Mouse (Mus musculus) hindbrain, embryonic 12.5 days (tissue): Measurements from ENCODE around the gene Pnrc1. TPM values are rescaled to one million over a fixed set of nuclear protein-coding genes. Genes with fewer than 3 reads are reported as not detected.
A peak's percentile ranks its signal among the peaks of the same experiment; 100 is the strongest.
"Not testable (repeated sequence)": the region's sequence is repeated elsewhere in the genome, so short reads cannot be mapped to it uniquely, and the experiment has no call there.

ENCODE experiments used
- ATAC-seq: fragments of 200-750 bp; cut with Nextera tagmentation; 2 replicates; pipeline ENCODE4 v1.8.0; 2017; ENCODE audit warnings: moderate TSS enrichment; ENCODE audit not compliant: low FRiP score
- H3K27ac ChIP-seq: fragments of 300-500 bp; sonication (generic); 2 replicates; pipeline ENCODE4 v1.5.1; 2016; ENCODE audit warnings: mild to moderate bottlenecking
- H3K27me3 ChIP-seq: fragments of 300-500 bp; sonication (generic); 2 replicates; pipeline ENCODE4 v1.6.1; 2016; ENCODE audit warnings: mild to moderate bottlenecking
- H3K36me3 ChIP-seq: fragments of 300-500 bp; sonication (generic); 2 replicates; pipeline ENCODE4 v1.6.1; 2016; ENCODE audit warnings: mild to moderate bottlenecking
- H3K4me1 ChIP-seq: fragments of 300-500 bp; sonication (generic); 2 replicates; pipeline ENCODE4 v1.6.1; 2016
- H3K4me2 ChIP-seq: fragments of 300-500 bp; sonication (generic); replicated peaks from 2 replicates; pipeline ENCODE4 v1.6.1; 2016; ENCODE audit warnings: mild to moderate bottlenecking
- H3K4me3 ChIP-seq: fragments of 300-500 bp; sonication (generic); 2 replicates; pipeline ENCODE4 v1.5.1; 2016; ENCODE audit warnings: mild to moderate bottlenecking
- H3K9ac ChIP-seq: fragments of 300-500 bp; sonication (generic); 2 replicates; pipeline ENCODE4 v1.6.1; 2016; ENCODE audit warnings: mild to moderate bottlenecking, moderate library complexity
- H3K9me3 ChIP-seq: fragments of 300-500 bp; sonication (generic); replicated peaks from 2 replicates; pipeline ENCODE4 v1.6.1; 2016; ENCODE audit warnings: mild to moderate bottlenecking
- WGBS: fragments of 180-500 bp; shearing (Covaris S2); methylation state at CpG from one replicate; pipeline ENCODE4 v1.1.7; 2016; 5-methylcytosine and 5-hydroxymethylcytosine counted together
- polyA plus RNA-seq: library from polyadenylated mRNA; unstranded; fragments of >200 nt; fragmentation: Nextera tagmentation; extraction: Ambion mirVana; gene quantifications from 2 replicates; pipeline ENCODE4 v1.2.1, GENCODE M21; 2016

The Pnrc1 gene
- 118 and 124 TPM in 2 replicates for polyA plus RNA-seq

GRCm38 (mm10) chr4:33290002-33290401 is at the start of gene Pnrc1:
Gene Pnrc1, minus strand, starts transcription at chr4:33290163.
- Histone ChIP-seq H3K4me3 (no peak within 1 kb of the TSS), H3K27ac (no peak within 1 kb of the TSS), H3K4me2 (no peak within 1 kb of the TSS; the same call in 1 of the 2 replicates), H3K36me3 (no peaks in the 10 kb centered on the region), H3K9me3 (no peaks in the 10 kb centered on the region), H3K4me1 (no peaks in the 10 kb centered on the region), H3K27me3 (no peaks in the 10 kb centered on the region), H3K9ac (no peak within 1 kb of the TSS)
- ATAC-seq = no peak
- 66% methylated on average over 3 of the region's 3 CpGs for WGBS

- no peaks in the 10 kb centered on the region for H3K4me1 ChIP-seq
- H3K4me2 ChIP-seq = no peak overlapping the region
- ATAC-seq = no peak
- H3K4me3 ChIP-seq = no peak overlapping the region
- no peak overlapping the region for H3K27ac ChIP-seq
- H3K9me3 ChIP-seq = no peaks in the 10 kb centered on the region
- H3K36me3 ChIP-seq = peaks cover 52% of the 10 kb centered on the region
- WGBS = 92% methylated on average over 1 of the region's 1 CpGs
- no peaks in the 10 kb centered on the region for H3K27me3 ChIP-seq
- H3K9ac ChIP-seq = no peak overlapping the region
Observed at GRCm38 (mm10) chr4:33337999-33338398, 48.0 kb upstream of the Pnrc1 start.

GRCm38 (mm10) chr4:33332956-33333455 is 43.0 kb upstream of the Pnrc1 start:
- no peaks in the 10 kb centered on the region for H3K27me3 ChIP-seq
- no peak overlapping the region for H3K4me3 ChIP-seq
- H3K9ac ChIP-seq = no peak overlapping the region
- H3K36me3 ChIP-seq = peaks cover 52% of the 10 kb centered on the region
- H3K27ac ChIP-seq = no peak overlapping the region
- no peak for ATAC-seq
- no peaks in the 10 kb centered on the region for H3K9me3 ChIP-seq
- 97% methylated on average over 1 of the region's 1 CpGs for WGBS
- H3K4me1 ChIP-seq = no peaks in the 10 kb centered on the region
- no peak overlapping the region for H3K4me2 ChIP-seq

- Histone ChIP-seq H3K4me3 (no peak overlapping the region), H3K4me2 (no peak overlapping the region), H3K4me1 (no peaks in the 10 kb centered on the region), H3K9me3 (no peaks in the 10 kb centered on the region), H3K36me3 (peaks cover 50% of the 10 kb centered on the region), H3K27me3 (no peaks in the 10 kb centered on the region), H3K27ac (no peak overlapping the region), H3K9ac (no peak overlapping the region)
- WGBS = 93% methylated on average over 4 of the region's 4 CpGs
- ATAC-seq = no peak
Observed at GRCm38 (mm10) chr4:33331147-33331546, 41.2 kb upstream of the Pnrc1 start.

GRCm38 (mm10) chr4:33315840-33316239 is 25.9 kb upstream of the Pnrc1 start:
- Histone ChIP-seq H3K9ac (no peak overlapping the region), H3K4me2 (no peak overlapping the region), H3K27ac (no peak overlapping the region), H3K4me1 (peaks cover 12% of the 10 kb centered on the region), H3K4me3 (no peak overlapping the region), H3K36me3 (no peaks in the 10 kb centered on the region), H3K27me3 (no peaks in the 10 kb centered on the region), H3K9me3 (no peaks in the 10 kb centered on the region)
- ATAC-seq = no peak
- 88% methylated on average over 5 of the region's 5 CpGs for WGBS

DNA sequence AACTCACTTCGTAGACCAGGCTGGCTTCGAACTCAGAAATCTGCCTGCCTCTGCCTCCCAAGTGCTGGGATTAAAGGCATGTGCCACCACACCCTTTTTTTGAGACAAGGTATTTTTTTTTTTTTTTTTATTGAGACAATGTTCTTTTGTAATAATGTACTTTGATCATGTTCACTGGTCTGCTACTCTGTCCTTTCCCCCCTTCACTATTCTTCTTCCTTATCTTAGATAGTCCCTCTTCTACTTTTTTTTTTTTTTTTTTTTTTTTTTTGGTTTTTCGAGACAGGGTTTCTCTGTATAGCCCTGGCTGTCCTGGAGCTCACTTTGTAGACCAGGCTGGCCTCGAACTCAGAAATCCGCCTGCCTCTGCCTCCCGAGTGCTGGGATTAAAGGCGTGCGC is 24.2 kb upstream of the Pnrc1 start:
- H3K27me3 ChIP-seq, H3K36me3 ChIP-seq, H3K9ac ChIP-seq, H3K4me2 ChIP-seq, ATAC-seq, H3K9me3 ChIP-seq, H3K4me3 ChIP-seq, H3K27ac ChIP-seq: not testable (repeated sequence)
- peaks cover 13% of the 10 kb centered on the region for H3K4me1 ChIP-seq
- 98% methylated on average over 5 of the region's 8 CpGs for WGBS

GRCm38 (mm10) chr4:33310840-33311437 is 21.0 kb upstream of the Pnrc1 start:
- H3K4me2 ChIP-seq = peak overlapping the region; percentile 75
- H3K27ac ChIP-seq = 0 out of 2 replicates have a peak overlapping the region, but pooled peaks have one; percentile 62
- H3K36me3 ChIP-seq = no peaks in the 10 kb centered on the region
- H3K27me3 ChIP-seq = no peaks in the 10 kb centered on the region
- H3K4me3 ChIP-seq = peak overlapping the region; percentile 91
- H3K9me3 ChIP-seq = no peaks in the 10 kb centered on the region
- peak overlapping the region; percentile 84 for H3K9ac ChIP-seq
- 23% methylated on average over 12 of the region's 12 CpGs for WGBS
- ATAC-seq = 0 out of 2 replicates have a peak, but pooled peaks have one; percentile 6
- peaks cover 13% of the 10 kb centered on the region for H3K4me1 ChIP-seq

DNA sequence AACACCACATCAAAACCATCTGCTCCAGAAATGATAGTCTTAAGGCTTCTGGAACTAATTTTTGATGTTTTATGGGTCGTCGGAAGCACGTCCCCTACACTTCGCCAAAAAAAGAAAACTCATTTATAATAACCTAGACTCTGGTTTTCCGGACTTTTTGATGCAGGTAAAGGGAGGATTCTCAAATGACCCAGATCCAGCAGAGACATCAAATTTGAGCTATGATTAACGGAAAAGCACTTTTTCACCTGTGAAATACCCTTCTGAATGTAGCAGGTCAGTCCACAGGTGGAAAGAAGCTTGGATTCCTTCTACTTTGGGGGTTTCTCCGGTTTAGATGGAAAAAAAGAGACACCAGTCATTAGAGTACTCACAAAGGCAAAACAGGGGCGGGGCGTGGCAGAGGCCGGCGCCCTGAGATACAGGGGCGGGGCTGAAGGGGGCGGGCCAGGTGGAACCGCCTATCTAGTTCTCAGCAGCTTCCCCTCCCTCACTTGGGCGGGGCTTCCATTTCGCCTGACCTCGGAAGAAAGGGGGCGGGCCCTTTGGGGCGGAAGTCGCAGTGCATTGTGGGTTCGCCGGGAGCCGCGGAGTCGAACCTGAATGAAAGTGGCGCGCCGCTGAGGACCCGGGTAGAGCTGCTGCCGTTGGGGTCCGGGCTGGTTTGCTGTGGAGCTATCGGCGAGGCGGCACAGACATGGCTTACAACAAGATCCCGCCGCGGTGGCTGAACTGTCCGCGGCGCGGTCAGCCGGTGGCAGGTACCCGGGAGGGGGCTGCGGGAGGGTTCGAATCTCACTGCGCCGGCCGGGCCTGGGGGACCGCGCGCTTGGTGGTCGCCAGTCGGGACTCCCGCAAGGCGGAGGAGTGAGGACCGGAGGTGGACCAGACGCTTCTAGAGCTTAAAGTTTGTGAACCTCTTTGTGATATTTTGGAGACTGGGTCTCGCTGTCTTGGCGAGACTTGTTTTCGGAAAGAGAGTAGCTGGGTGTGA is 20.1 kb upstream of the Pnrc1 start, which contains the start of gene Rngtt:
Gene Rngtt (plus strand): TSS at position 548 of the 994 bp plus-strand sequence.
- H3K27me3 ChIP-seq = no peaks in the 10 kb centered on the region
- peak within 1 kb of the TSS; percentile 75 for H3K4me2 ChIP-seq
- 5% methylated on average over 60 of the region's 60 CpGs for WGBS
- peak within 1 kb of the TSS; percentile 62 for H3K27ac ChIP-seq
- H3K4me3 ChIP-seq = peak within 1 kb of the TSS; percentile 91
- H3K9ac ChIP-seq = peak within 1 kb of the TSS; percentile 84
- peak; percentile 96 for ATAC-seq
- no peaks in the 10 kb centered on the region for H3K36me3 ChIP-seq
- H3K4me1 ChIP-seq = peaks cover 13% of the 10 kb centered on the region
- H3K9me3 ChIP-seq = no peaks in the 10 kb centered on the region

DNA sequence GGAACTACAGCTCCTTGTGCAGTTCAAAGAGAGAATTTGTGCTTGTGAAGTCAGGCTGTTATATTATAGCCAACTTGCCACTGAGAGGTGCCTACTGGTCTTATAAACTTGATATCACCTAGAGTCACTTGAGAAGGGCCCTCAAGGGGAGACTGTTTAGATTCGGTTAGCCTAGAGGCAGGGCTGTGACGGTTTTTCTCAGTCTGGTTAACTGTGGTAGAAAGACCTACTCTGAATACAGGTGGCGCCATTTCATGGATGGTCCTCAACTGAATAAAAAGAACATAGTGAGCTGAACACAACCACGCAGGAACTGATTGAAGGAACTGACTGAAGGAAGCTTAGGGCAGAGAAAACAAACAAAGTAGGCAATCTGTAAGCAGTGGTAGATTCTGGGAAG is 17.2 kb upstream of the Pnrc1 start:
- Histone ChIP-seq H3K4me3 (no peak overlapping the region), H3K4me2 (no peak overlapping the region), H3K36me3 (no peaks in the 10 kb centered on the region), H3K9me3 (no peaks in the 10 kb centered on the region), H3K4me1 (peaks cover 13% of the 10 kb centered on the region), H3K27me3 (no peaks in the 10 kb centered on the region), H3K9ac (no peak overlapping the region), H3K27ac (no peak overlapping the region)
- ATAC-seq = no peak
- 76% methylated on average over 4 of the region's 4 CpGs for WGBS

- Histone ChIP-seq H3K4me2 (no peak overlapping the region), H3K9me3 (no peaks in the 10 kb centered on the region), H3K36me3 (no peaks in the 10 kb centered on the region), H3K27ac (no peak overlapping the region), H3K9ac (no peak overlapping the region), H3K27me3 (no peaks in the 10 kb centered on the region), H3K4me3 (no peak overlapping the region), H3K4me1 (no peaks in the 10 kb centered on the region)
- WGBS = 85% methylated on average over 1 of the region's 1 CpGs
- no peak for ATAC-seq
Observed at GRCm38 (mm10) chr4:33303057-33303456, 13.1 kb upstream of the Pnrc1 start.

- H3K9ac ChIP-seq, H3K36me3 ChIP-seq, H3K27ac ChIP-seq, H3K4me2 ChIP-seq, H3K27me3 ChIP-seq, H3K9me3 ChIP-seq, H3K4me1 ChIP-seq, ATAC-seq, H3K4me3 ChIP-seq: not testable (repeated sequence)
- 82% methylated on average over 6 of the region's 6 CpGs for WGBS
Observed at GRCm38 (mm10) chr4:33300891-33301665, 11.1 kb upstream of the Pnrc1 start.
